Mouse (Mus musculus) naive thymus-derived CD4-positive, alpha-beta T cell, adult 2 months (primary cell): ENCODE results near the gene Hhipl1.
A peak's percentile ranks its signal among the peaks of the same experiment; 100 is the strongest.

ENCODE experiments used
- DNase-seq: peaks from one replicate; pipeline ENCODE4 v3.0.0-alpha.2; 2011; ENCODE audit warnings: low read depth

Gene Hhipl1

DNA sequence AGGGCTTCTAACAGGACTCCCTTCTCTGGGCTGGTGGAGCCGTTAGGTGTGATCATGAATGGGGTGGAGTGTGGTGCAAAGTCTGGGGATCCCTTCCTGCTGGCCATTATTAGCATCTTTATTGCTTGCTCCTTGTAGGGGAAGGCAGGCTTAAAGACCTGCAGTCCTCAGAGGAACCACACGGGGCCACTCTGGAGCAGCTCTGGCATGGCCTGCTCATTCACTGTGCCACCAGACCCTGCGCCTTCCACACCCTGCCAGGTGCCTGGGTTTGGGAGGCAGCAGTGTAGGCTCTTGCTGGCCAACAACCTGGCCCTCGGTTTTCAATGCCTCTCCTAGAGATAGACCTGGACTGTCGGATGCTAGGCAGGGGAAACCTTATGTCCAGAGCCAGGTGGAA lies 57.7 kb downstream of the Hhipl1 start:
- peak; percentile 32 for DNase-seq

DNA sequence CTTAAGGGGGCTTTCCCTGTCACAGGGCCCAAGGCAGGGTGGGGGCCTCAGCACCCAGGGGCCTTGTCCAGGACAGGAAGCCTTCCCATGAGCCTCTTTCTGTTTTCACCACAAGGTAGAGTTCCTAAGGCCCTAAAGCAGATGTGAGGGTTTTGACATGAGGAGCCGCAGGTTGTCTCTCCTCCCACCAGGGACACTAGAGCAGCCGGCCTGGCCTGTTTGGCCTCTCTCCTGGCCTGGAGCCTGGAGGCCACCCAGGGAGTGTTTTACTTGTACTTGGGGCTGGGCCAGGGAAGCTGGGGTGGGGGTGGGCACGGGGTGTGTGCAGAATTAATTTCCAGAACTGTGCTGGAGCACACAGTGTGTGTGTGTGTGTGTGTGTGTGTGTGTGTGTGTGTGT lies 59.3 kb downstream of the Hhipl1 start:
- DNase-seq: no peak

DNA sequence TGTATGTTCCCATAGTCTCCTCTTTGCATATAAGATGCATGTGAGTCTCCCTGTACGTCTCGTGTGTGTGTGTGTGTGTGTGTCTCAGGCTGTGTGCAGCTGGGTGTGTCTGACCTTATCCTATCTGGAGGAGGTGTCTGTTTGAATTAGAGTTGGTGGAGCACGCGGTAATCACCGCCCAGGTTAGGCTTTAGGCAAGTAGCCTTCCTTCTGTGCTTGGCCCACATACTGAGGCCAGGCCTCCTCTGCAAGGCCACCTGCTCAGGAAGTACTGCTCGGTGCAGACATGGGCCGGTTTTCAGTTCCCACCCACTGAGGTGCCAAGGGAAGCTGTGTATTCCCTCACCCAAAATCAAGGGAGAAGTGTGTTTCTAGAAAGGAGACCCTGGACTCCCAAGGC lies 59.8 kb downstream of the Hhipl1 start:
- DNase-seq: no peak

DNA sequence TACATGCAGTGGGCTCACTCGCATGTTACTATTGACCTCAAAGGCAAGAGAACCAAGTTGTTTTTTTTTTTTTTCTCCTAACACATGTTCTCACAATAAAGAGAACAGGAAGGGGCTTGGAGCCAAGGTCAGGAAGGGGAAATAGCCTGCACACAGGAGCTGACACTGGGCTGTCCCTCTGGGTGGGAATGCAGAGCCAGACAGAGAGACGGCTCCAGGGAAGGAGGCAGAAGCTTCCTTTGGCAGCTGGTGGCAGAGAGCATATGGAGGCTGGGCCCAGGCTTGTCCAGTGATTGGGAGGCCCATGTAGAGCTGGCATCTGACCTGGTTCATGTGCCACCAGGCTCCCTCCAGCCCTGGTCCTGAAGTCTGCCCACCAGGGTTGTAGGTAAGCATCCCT lies 61.8 kb downstream of the Hhipl1 start:
- DNase-seq: no peak

DNA sequence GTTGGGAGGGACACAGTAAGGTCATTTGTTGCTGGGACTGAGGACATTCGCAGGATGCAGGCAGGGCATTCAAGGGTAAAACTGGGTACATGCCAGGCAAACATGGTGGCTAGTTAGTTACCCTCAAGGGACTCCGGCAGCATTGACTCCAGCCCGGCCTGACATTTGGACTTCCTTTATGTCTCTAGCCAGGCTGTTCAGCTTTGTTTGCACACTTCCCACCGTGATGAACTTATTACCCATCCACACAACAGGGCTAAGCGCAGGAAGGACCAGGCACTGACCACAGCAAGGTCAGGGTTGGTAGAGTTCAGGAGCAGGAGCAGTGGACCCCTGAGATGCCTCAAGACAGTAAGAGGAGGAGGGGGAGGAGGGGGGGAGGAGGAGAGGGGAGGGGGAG lies 62.9 kb downstream of the Hhipl1 start:
- no peak for DNase-seq

DNA sequence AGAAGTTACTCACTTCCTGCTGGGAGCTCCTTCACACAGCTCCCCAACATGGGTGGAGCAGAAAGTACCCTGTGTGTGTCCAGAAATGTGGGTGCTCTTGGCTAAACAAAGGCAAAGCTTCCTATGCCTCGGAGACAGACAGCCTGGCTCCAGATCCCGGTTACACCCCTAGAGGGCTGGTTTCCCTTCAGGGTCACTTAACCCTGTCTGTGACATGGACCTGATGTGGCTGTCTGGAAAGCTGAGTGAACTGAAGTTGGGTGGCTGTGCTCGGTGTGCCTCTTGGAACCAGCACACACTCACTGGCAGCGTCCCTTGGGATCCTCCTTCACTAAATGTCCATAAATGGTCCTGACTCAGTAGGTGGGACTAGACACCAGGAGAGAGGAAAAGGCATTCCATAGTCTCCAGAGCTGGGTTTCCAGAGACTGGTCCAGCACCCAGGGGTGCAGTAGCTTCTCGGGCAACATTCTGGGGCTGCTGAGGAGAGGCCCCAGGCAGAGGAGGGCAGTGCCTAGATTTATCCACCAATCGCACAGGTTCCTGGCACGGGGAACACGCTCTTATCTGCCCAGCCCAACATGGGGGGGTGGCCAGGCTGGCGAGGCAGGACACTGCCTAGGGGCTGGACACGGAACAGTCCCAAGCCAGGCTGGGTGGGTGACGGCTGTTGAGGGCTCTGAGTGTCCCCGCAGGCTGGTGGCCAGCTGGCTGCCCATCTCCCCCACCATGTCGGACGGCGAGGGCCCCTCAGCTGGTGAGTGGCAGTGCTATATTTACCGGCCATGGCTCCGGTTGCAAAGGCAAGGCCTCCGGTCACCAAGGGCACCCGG lies 64.7 kb downstream of the Hhipl1 start, which contains the start of gene Eml1:
Gene Eml1, plus strand, starts transcription at position 362 of the 833 bp plus-strand sequence.
- no peak for DNase-seq

DNA sequence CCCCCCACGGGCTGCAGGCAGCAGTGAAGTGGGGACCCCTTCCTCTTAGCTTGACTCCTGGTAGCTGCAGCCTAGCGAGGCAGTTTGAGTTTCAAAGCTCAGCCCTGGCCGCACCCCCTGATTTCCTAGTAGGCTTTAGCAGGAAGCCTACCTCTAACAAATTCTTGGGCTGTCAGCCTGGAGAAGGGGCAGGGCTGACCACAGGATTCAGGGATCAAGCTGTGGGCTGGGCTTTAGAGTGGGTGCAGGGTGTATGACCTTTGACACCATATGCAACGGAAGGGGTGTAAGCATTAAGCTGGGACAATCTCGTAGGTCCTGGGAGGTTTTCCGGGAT lies 65.3 kb downstream of the Hhipl1 start:
- DNase-seq: no peak

DNA sequence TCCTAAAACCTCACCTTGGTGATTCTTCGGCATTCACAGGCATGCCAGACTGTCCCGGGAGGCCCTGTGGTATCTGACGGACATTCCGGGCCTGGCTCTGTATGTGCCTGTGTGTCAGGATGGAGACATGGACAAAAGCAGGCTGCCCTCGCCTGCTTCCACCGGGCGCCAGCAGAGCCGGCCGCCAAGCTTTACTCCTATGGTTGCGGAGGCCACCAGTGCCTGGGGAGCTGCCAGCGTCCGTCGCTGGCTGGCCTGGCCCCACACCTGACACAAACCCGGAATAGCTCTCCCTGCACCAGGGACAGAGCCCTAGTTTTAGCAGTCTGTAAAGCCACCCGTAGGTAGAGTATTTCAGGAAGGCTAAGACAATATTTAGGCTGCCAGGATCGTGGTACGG lies 66.2 kb downstream of the Hhipl1 start:
- no peak for DNase-seq

DNA sequence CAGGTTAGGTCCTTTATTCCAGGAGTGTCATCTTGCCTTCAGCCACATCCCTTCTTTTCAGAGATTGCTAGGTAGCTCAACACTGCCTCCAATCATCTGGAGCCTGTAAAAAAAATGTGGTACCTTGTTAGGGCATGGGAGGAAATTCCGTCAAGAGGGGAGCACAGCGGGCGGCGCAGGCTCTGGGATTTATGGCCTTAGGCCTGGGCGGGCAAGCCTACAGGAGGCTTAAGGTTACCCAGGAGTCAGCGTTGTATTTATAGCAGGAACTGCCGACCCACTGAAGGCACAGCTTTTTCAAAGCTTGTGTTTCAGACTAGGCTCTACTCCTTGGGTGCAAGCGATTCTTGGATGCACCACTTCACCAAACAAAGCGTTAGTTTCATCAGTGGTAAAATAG lies 67.5 kb downstream of the Hhipl1 start:
- no peak for DNase-seq

DNA sequence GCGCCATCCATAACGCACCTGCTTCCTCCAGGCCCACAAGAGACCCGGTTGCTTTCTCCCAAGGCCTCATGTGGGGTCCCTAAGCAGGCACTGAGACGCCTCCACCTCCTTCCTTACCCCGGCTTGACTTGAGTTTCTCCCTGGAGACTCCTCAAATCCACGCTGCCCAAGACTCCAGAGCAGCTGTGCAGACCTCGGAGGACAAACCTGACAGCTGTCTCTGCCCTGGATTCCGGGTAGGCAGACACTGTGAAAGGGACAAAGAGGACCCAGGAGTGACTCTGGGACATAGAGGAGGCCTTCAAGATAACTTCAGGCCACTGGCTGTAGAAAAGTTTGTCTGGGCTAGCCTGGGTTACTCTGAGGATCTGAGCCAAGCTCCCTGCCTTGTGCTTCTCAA lies 68.6 kb downstream of the Hhipl1 start:
- DNase-seq: no peak

DNA sequence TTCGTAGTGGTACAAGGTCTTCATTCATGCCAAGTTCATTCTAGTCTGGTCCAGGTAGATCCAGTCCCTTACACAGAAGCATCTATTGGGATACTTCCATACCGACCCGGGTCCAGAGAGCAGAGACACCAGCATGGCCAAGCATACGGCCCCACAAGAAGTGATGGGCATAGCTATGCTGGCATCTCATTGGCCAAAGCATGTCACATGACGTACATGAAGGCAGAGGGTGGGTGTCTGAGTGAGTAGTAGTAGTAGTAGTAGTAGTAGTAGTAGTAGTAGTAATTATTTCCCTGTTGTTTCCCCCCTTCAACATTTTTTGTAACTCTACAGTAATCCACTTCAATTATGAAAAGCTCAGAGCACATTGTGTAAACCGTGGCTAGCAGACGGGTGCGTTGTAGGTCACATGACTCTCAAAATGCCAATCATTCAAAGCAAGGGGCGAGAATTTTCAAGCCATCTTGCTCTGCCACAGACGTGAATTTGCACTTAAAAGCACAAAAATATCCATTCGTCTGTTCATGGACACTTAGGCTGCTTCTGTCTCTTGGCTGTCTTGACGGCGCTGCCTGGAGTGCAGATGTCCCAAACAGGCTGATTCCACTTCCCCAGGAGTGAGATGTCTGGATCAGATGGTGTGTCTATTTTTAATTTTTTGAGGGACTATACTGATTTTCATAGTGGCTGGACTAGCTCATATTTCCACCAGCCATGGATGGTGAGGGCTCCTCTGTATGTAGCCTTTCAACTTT lies 72.5 kb downstream of the Hhipl1 start:
- no peak for DNase-seq
